Mouse (Mus musculus) frontal cortex, adult (tissue): Measurements from ENCODE around the gene Xpo6.

Experiments
- ATAC-seq: cut with Nextera tagmentation; 2 replicates; pipeline ENCODE4 v1.9.2; 2017; ENCODE audit warnings: mild to moderate bottlenecking, moderate library complexity, mixed read lengths; ENCODE audit not compliant: low TSS enrichment

Gene Xpo6

GRCm38 (mm10) chr7:126200178-126200996 is at the start of gene Xpo6:
Gene Xpo6, minus strand, starts transcription at chr7:126200501.
- ATAC-seq: peak; percentile 92

DNA sequence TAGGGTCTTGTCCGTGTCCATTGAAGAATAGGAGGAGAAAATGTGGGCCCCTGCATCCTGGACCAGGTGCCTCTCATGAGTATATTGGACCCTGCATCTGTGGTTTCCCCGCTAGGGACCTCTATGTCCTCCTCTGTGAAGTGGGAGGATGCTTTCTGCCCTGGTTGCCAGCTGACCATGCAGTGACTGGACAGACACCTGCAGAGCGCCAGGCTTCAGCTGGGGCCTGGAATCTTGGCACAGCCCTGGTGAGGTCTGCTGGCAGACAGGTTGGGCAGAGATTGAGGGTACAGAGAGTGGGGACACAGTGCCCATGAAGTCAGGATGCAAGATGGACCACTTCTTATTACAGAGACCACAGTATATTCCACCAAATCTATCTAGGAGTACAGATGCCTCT is 49.7 kb upstream of the Xpo6 start:
- ATAC-seq: no peak

DNA sequence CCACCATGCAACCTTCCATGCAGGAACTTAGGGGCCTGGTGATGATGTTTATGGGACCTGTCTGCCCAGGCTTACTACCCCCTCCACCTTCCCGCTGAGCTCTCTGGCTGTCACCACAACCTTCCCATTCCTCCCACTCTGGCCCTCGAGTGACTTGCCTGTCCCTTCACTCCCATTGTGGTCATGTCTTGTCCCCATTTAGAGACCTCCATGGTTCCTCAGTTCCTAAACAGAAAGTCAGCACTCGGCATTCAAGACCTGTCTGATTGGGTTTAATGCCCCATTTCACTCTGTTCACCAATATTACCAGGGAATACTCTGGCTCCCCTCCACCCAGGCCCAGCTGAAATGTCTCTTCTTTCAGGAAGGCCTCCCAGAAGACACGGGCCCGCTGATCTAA is 48.8 kb upstream of the Xpo6 start:
- no peak for ATAC-seq

DNA sequence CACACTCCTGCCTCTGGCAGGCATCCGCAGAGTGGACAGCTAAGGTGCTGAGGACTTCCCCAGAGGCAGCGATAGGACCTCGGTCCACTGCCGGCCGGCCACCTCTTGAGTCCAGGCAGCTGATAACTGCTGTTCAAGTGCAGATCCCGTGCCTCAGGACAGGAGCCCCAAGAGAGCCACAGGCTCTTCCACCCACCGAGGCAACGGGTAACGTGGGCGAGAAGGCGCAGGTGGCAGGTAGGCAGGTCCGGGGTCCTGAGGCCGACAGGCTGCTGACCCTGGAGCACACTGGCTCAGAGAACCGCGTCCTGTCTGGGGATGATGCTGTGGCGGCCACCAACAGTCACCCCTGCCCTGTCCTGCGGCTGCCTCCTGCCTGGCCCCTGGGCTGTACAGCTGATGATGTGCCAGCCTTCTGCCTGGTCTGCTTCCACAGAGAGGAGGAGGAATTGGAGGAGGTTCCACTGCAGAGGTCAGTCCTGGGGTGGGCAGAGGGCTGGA is 48.4 kb upstream of the Xpo6 start:
- no peak for ATAC-seq

- 0 out of 2 replicates have a peak, but pooled peaks have one; percentile 27 for ATAC-seq
Measured at GRCm38 (mm10) chr7:126248088-126248487, 47.8 kb upstream of the Xpo6 start.

GRCm38 (mm10) chr7:126244168-126244750 is 44.0 kb upstream of the Xpo6 start:
- no peak for ATAC-seq

- no peak for ATAC-seq
Measured at GRCm38 (mm10) chr7:126240814-126241360, 40.6 kb upstream of the Xpo6 start.

- ATAC-seq: peak; percentile 97
Measured at GRCm38 (mm10) chr7:126236794-126237192, 36.5 kb upstream of the Xpo6 start.

- ATAC-seq: peak; percentile 81; the same call in 1 of the 2 replicates
Measured at GRCm38 (mm10) chr7:126236083-126236793, 35.9 kb upstream of the Xpo6 start.

DNA sequence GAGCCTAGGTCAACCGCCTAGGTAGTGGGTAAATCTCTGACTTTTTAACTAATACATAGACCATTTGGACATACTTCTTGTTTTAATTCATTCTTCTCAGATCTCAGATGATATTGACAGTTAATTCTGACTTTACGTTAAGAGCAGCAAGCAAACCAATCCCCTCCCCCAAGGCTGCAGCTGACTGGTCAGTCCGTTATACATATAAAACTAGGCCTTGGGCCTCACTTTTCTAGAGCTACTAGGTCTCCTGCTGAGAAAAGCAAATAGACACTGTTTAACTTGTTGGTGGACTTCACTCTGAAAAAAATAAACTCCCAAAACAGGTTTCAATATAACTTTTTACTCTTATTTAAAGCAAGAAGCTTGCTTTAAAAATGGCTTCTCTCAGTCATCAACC is 34.3 kb upstream of the Xpo6 start:
- ATAC-seq: no peak

GRCm38 (mm10) chr7:126232345-126233071 is 32.2 kb upstream of the Xpo6 start:
- ATAC-seq: no peak

DNA sequence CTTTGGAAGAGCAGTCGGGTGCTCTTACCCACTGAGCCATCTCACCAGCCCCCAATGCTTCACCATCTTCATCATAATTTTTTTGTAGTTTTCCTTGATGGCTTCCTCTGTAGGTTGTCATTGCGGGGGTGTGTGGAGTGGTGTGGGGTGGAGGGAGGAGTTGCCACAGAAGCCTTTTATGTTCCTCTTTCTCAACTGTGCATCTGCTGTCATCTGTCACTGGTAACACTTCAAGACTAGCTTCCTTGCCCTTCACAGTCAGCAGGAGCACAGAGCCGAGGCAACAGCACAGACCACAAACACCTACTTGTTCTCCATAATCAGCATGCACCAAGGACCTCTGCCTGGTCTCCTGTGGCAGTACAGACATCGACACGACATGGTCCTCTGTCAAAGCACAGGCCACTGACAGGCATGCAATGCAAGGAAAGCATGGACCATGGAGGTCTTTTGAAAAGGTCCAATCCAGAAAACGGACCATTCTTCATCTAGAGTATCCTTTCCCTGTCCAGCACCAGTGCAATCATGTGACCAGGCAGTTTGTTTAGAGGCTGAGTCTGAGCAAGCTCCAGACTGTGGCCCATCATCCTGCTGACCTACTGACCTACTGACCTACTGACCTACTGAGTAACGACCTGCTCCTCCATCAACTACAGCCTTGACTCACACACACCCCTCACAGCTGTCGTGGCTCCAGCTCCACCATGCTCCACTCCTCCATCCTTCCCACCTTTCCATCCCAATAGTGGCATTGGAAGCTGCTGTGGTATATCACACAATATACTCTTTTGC is 30.3 kb upstream of the Xpo6 start:
- ATAC-seq: no peak

DNA sequence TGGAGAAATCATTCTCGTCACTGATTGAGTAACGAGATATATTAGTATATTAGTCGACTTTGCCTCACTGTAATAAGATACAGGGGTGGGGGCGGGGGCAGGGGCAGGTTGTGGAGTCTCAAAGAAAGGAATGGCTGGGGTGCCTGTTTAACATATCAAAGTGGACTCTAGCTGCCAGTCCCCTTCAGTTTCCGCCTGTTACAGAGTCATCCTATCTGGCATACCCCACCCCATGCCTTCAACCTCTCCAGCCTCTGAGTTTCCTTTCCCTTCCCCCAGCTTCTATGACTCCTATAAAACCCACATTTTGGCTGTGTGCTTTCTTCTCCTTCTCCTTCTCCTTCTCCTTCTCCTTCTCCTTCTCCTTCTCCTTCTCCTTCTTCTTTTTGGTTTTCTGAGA is 25.8 kb upstream of the Xpo6 start:
- ATAC-seq: no peak

- ATAC-seq: no peak
Measured at GRCm38 (mm10) chr7:126222753-126223152, 22.5 kb upstream of the Xpo6 start.

DNA sequence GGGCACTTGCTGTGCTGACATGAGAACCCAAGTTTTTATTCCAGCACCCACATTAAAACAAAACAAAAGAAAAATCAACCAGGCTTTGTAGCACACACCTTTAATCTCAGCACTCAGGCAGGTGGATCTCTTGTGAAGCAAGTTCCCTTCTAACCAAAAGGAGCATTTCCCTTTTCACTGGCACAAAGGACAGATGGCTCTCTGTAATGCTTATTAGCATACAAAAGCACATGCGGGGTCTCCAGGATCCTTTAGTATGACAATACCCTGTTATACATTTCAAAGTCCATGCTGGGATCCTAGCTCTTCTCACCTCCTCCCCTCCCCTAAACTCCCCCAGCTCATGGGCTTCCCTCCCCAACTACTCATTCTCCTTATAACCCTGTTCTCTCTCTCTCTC is 20.3 kb upstream of the Xpo6 start:
- no peak for ATAC-seq

DNA sequence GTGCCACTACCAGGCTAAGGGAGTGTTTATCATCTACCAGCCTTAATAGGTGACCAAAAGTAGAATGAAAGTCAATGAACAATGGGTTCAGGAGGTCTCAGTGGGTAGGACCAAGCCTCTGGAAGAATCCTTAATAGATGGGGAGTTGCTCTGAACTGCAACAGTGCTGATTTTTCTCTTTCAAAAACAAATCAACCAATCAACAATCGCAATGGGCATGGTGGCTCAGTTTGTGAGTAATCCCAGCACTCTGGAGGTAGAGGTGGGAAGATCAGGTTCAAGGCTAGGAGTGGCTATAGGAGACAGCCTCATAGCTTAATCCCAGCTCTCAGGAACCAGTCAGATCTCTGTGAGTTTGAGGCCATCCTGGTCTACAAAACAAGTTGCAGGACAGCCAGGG is 18.0 kb upstream of the Xpo6 start:
- no peak for ATAC-seq

DNA sequence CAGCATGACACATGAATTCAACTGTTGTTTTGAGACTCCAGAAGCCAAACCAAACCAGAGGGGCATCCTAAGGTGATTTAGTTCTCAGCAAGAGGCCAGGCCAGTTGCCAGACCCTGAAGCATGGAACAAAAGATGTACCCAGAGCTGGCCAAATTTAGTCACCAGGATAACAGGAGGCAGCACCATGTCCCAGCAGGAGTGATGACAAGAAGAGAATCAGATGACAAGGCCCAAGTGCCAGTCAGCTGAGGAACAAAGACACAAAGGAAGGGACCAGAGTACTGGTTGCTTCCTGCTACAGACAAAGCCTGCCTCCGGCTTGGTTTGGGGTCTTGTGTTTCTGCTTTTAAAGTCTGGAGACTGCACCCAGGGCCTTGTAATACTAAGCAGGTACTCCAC is 16.6 kb upstream of the Xpo6 start:
- ATAC-seq: no peak

GRCm38 (mm10) chr7:126210856-126211255 is 10.6 kb upstream of the Xpo6 start:
- no peak for ATAC-seq

GRCm38 (mm10) chr7:126200997-126201345 is 670 bp upstream of the Xpo6 start:
- no peak for ATAC-seq

DNA sequence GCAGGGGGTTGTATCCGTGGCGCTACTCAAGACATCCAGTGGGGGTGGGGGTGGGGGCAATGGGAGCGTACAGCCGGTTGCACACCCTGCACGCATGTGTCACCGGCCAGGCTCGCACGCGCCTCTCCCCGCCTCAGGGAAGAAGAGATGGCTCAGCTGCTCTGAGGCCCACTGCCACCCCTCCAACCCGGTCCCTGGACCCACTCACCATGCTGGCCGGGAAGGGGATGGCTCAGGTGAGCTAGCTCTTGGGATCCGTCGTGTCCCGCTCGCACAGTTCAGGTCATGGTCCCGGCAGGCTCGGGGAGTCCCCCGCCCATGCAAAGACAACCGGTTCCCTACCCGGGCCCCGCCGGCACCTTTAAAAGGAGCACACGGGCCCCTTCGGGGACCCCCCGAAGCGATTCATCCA is 604 bp downstream of the Xpo6 start:
- peak; percentile 60 for ATAC-seq

DNA sequence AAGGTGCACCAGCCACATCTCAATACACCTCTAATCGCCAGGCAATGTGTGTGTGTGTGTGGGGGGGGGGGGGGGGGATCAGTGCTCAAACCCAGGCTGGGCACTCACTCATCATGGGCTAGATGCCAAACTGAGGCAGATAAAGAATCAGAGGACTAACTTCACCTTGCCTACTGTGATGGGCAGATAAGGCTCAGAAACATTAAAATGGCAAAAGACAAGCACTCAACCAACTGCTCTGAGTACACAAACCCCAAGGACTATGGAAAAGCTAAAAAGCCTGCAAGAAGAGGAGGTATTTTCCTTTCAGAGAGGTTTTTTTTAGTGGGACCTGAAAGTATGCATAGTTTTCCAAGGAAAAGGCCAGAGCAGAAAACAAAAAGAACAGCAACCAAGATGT is 1.4 kb downstream of the Xpo6 start:
- ATAC-seq: no peak
